Mouse (Mus musculus) midbrain, embryonic 10.5 days (tissue): ENCODE results near the gene Psme2b. TPM values are rescaled to one million over a fixed set of nuclear protein-coding genes. Genes with fewer than 3 reads are reported as not detected.
"Not testable (repeated sequence)": the region's sequence is repeated elsewhere in the genome, so short reads cannot be mapped to it uniquely, and the experiment has no call there.

ENCODE experiments used
- DNase-seq: peaks from one replicate; pipeline ENCODE4 v3.0.0-alpha.2; 2017; ENCODE audit warnings: low spot score
- H3K27ac ChIP-seq: fragments of 300-500 bp; sonication (generic); replicated peaks from 2 replicates; pipeline ENCODE4 v1.5.1; 2016; ENCODE audit warnings: mild to moderate bottlenecking
- H3K27me3 ChIP-seq: fragments of 300-500 bp; sonication (generic); 2 replicates; pipeline ENCODE4 v1.6.1; 2016; ENCODE audit warnings: low read depth, mild to moderate bottlenecking; ENCODE audit not compliant: poor library complexity, severe bottlenecking
- H3K36me3 ChIP-seq: fragments of 300-500 bp; sonication (generic); 2 replicates; pipeline ENCODE4 v1.6.1; 2016; ENCODE audit warnings: mild to moderate bottlenecking, moderate library complexity
- H3K4me1 ChIP-seq: fragments of 300-500 bp; sonication (generic); 2 replicates; pipeline ENCODE4 v1.6.1; 2016
- H3K4me3 ChIP-seq: fragments of 300-500 bp; sonication (generic); 2 replicates; pipeline ENCODE4 v1.5.1; 2016; ENCODE audit warnings: mild to moderate bottlenecking, moderate library complexity
- H3K9me3 ChIP-seq: fragments of 300-500 bp; sonication (generic); replicated peaks from 2 replicates; pipeline ENCODE4 v1.6.1; 2016; ENCODE audit warnings: mild to moderate bottlenecking
- WGBS: fragments of 180-500 bp; shearing (Covaris S2); methylation state at CpG from one replicate; pipeline ENCODE4 v1.1.7; 2016; 5-methylcytosine and 5-hydroxymethylcytosine counted together
- polyA plus RNA-seq: library from polyadenylated mRNA; unstranded; fragments of >200 nt; fragmentation: Nextera tagmentation; extraction: Ambion mirVana; gene quantifications from 2 replicates; pipeline ENCODE4 v1.2.1, GENCODE M21; 2016

The Psme2b gene
- 2.1 and 2.6 TPM in 2 replicates for polyA plus RNA-seq

DNA sequence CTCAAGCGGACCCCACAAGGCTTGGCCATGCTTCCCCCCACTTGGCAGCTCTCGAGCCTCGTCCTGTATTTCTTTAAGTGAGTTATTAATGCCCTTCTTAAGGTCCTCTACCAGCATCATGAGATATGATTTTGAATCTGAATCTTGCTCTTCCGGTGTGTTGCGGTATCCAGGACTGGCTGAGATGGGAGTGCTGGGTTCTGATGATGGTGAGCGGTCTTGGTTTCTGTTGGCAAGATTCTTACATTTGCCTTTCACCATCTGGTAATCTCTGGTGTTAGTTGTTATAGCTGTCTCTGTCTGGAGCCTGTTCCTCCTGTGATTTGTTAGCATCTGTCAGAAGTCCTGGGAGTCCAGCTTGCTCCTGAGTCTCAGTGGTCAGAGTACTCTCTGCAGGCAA lies at the start of gene Psme2b:
TSS of gene Psme2b (minus strand) at position 101 of the 400 bp plus-strand sequence.
- 94% methylated on average over 6 of the region's 6 CpGs for WGBS
- not testable (repeated sequence) for H3K27me3 ChIP-seq

DNA sequence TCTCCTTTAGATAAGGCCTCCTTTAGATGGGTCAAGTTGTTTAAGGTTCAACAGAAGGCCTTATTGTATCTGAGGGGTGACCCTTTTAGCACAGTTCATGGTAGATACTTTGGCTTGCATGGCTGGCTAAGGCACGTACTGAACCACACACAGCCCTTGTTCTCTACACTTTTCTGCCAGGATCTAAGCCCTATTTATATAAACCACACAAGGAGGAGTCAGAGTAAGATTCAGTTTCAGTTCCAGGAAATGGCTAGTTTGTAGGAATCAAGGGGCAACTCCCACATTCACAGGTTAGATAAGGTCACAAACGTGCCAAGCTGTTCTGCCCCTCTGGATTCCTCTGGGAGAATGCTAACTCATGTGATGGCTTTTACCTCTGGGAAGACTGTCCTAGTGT lies 48.0 kb upstream of the Psme2b start, which contains the start of gene Tgtp1:
TSS of gene Tgtp1 (minus strand) at position 155 of the 400 bp plus-strand sequence.
- not testable (repeated sequence) for DNase-seq, H3K9me3 ChIP-seq, H3K27me3 ChIP-seq, H3K36me3 ChIP-seq, H3K4me3 ChIP-seq, H3K27ac ChIP-seq, H3K4me1 ChIP-seq
- 78% methylated on average over 2 of the region's 2 CpGs for WGBS

More for the DNA sequence above, at the start of gene Psme2b:
- not testable (repeated sequence) for H3K27ac ChIP-seq, H3K36me3 ChIP-seq, H3K4me3 ChIP-seq, H3K9me3 ChIP-seq, DNase-seq, H3K4me1 ChIP-seq

DNA sequence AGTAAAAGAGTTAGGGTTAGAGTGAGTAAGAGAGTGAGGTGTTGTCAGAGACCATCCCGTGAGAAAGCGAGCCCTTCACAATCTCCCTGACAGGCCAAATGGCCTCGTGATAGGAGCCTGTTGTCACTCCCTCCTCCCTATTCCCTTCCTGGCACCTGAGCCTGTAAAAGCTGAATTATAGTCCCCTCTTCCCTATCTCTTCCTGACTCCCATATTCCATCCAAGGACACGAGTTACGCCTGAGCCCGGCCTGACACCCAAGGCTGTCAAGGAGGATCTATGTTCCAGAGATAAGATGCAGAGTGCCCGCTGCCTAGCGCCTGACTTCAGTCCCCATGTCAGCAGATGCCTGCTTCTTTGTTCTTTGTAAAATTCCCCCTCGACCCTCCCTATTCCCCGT lies 47.3 kb upstream of the Psme2b start:
- H3K4me3 ChIP-seq, H3K9me3 ChIP-seq, H3K4me1 ChIP-seq, H3K27me3 ChIP-seq, H3K27ac ChIP-seq, DNase-seq, H3K36me3 ChIP-seq: not testable (repeated sequence)
- WGBS, result 79% methylated on average over 10 of the region's 10 CpGs

DNA sequence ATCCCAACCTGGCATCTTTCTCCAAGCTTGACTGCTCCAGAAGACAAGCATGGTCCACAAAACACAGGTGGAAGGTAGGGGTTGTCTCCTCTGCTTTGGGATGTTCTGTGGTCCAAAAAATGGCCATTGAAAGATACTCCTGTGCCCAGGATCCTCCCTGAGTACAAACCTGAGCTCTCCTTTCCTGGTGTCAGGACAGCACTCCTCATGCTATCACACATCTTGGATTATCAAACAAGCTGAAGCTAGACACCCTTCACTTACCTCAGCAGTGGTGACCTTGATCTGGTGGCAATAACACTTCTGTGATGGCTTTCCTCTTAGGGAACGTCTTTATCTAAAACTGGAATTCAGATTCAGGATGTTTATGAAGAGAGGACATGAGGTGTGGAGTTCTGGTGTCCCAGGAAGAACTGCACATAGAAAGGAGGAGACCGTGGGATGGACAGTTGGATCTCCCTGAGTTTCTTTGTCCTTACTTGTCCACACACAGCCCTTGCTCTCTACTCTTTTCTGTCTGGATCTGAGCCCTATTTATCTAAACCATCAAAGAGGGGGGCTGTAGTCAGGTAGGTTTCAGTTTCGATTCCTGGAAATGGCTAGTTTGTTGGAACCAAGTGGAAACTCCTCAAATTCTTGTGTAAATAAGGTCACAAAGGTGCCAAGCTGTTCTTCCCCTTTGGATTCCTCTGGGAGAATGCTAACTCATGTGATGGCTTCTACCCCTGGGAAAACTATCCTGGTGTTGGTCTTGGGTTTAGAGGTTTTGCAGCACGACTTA lies 45.9 kb upstream of the Psme2b start, which contains the start of gene Gm12185:
TSS of gene Gm12185 (minus strand) at position 487 of the 781 bp plus-strand sequence.
- H3K27me3 ChIP-seq, H3K4me3 ChIP-seq, H3K36me3 ChIP-seq, DNase-seq, H3K9me3 ChIP-seq, H3K27ac ChIP-seq, H3K4me1 ChIP-seq: not testable (repeated sequence)
- WGBS, result 77% methylated on average over 4 of the region's 4 CpGs

DNA sequence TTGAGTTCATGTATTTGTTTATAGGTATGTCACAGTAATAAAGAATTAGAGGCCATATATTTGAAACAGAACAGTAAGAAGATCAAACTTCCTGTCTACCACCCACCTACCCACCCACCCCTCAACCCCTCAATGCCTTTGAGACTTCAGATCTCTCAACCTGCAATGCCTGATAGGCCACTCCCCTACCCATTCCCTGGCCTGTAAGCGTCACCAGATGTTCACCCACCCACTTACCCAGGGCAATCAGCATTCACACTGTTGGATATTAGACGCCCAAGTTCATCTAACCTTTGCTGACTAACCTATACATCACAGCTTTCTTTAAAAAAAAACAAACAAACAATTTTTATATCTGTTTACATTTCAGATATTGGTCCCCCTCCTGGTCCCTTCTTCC lies 44.0 kb upstream of the Psme2b start:
- 81% methylated on average over 2 of the region's 2 CpGs for WGBS
- not testable (repeated sequence) for H3K4me3 ChIP-seq, H3K36me3 ChIP-seq, H3K4me1 ChIP-seq, H3K27me3 ChIP-seq, H3K27ac ChIP-seq, H3K9me3 ChIP-seq, DNase-seq

DNA sequence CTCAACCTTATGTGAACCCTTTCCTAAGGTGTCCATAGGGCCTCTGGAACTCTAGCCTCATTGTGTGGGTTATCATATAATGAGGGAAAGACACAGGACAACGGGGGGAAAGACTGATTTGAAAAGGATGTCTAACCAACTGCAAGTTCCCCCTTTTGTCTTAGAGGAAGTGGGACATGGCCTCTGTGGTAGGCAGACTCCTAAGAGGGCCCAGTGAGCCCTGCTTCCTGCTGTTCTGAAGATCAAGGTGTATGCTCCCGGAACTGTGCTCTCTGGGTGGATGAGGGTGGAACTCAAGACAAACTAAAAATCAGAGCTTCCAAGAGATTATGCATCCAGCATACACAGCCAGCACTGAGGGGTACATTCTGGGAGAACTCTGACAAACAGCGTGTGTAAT lies 42.2 kb upstream of the Psme2b start:
- H3K27me3 ChIP-seq, H3K36me3 ChIP-seq, H3K4me3 ChIP-seq, DNase-seq, H3K9me3 ChIP-seq, H3K4me1 ChIP-seq, H3K27ac ChIP-seq: not testable (repeated sequence)
- 76% methylated on average over 2 of the region's 3 CpGs for whole genome bisulfite sequencing

DNA sequence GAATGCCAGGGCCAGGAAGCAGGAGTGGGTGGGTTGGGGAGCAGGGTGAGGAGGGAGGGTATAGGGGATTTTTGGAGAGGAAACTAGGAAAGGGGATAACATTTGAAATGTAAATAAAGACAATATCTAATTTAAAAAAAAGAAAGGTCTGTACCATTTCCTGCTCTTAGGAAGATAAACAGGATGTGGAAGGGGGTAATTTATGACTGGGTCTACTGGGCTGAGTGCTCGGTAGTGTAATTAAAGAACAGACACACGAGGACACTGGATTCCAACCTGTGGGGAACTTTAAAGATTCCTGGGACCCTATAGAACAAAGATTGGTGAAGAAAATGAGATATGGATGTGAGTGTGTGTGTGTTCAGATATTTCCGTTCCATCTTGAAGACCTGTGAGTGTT lies 36.9 kb upstream of the Psme2b start:
- not testable (repeated sequence) for DNase-seq, H3K4me3 ChIP-seq, H3K27ac ChIP-seq, H3K4me1 ChIP-seq, H3K27me3 ChIP-seq, H3K36me3 ChIP-seq, H3K9me3 ChIP-seq
- no CpG with 5 or more reads among the region's 3 CpGs for WGBS

DNA sequence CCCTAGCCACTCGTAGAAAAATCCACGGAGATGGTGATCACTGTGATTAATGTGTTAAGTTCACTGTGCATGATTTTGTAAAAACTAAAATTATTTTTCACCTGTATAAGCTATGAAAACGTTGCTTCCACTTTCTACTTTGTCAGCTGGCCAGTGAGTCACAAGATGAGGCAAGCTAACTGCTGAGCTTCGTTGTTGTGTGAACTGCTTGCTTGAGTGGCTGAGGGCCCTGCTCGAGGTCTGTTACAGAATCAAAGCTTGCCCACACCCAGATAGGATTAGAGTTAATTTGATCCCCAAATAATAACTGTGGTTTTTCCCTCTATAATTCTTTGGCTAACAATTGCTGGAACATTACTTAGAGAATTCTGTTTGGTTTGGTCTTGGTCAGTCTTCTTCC lies 34.1 kb upstream of the Psme2b start:
- H3K9me3 ChIP-seq, H3K4me3 ChIP-seq, H3K36me3 ChIP-seq, DNase-seq, H3K27ac ChIP-seq, H3K4me1 ChIP-seq, H3K27me3 ChIP-seq: not testable (repeated sequence)
- WGBS, result no CpG with 5 or more reads among the region's 5 CpGs

DNA sequence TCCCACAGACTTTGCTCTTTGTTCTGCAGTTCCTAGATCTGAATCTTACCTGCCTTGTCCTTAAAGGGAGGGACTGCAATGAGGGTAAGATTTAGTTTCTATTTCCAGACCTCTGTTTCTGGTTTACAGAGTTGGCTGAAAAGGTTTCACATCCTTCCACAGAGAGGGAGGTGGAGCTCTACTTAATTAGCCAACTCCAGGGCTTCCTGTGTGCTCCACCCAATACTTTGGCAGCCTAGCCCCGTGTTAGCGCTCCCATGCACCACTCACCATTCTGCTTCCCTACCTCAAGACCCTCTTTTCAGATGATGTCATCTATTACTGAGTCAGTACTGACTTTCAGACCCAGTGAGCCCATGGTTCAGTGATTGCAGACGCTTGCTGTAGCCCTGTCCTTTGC lies 33.3 kb upstream of the Psme2b start, which contains the start of gene 9930111J21Rik1:
TSS of gene 9930111J21Rik1 (minus strand) at position 148 of the 400 bp plus-strand sequence.
- not testable (repeated sequence) for H3K27ac ChIP-seq, H3K4me1 ChIP-seq, H3K4me3 ChIP-seq, H3K36me3 ChIP-seq, H3K9me3 ChIP-seq, H3K27me3 ChIP-seq, DNase-seq
- WGBS, result no CpG with 5 or more reads among the region's 3 CpGs

DNA sequence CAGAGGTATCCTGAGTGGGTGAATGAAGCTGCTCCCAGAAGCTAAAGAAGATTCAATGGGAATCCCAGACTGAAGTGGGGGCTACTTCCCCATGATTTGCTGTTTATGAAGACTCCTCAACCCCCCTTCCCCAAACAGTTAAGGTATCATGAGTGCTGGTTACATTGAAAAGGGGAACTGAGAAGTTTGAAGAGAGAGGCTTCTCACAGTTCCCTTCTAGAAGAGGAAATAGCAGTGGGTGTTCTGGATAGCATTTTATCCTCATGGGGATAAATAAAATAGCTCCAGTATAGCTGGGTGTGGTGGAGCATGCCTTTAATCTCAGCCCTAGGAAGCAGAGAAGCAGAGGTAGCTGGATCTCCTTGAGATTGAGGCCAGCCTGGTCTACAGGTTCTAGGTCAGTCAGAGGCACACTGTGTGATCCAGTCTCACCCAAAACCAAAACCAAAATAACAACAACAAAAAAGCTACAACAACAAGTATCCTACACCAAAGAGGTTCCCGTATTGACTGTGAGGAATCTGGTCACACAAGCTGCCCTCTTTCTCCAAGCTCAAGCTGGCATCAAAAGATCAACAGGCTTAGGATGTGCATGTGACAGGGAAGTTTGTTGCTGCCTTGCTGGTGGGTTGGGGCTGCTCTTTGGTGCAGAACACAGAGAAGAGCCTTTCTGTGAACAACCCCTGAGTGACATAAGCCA lies 32.4 kb upstream of the Psme2b start, which contains the start of gene Olfr56:
TSS of gene Olfr56 (plus strand) at position 650 of the 700 bp plus-strand sequence.
- DNase-seq, H3K27me3 ChIP-seq, H3K27ac ChIP-seq, H3K4me1 ChIP-seq, H3K4me3 ChIP-seq, H3K9me3 ChIP-seq, H3K36me3 ChIP-seq: not testable (repeated sequence)
- WGBS, result no CpG with 5 or more reads among the region's 1 CpGs

DNA sequence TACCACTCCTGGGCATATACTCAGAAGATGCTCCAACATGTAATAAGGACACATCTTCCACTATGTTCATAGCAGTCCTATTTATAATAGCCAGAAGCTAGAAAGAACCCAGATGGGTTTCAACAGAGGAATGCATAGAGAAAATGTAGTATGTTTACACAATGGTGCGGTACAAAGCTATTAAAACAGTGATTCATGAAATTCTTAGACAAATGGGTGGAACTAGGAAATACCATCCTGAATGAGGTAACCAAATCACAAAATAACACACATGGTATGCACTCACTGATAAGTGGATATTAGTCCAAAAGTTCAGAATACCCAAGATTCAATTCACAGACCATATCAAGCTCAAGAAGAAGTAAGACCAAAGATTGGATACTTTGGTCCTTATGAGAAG lies 28.7 kb upstream of the Psme2b start:
- H3K36me3 ChIP-seq, H3K27me3 ChIP-seq, H3K9me3 ChIP-seq, H3K4me1 ChIP-seq, DNase-seq, H3K4me3 ChIP-seq, H3K27ac ChIP-seq: not testable (repeated sequence)
- no CpG with 5 or more reads among the region's 1 CpGs for WGBS

DNA sequence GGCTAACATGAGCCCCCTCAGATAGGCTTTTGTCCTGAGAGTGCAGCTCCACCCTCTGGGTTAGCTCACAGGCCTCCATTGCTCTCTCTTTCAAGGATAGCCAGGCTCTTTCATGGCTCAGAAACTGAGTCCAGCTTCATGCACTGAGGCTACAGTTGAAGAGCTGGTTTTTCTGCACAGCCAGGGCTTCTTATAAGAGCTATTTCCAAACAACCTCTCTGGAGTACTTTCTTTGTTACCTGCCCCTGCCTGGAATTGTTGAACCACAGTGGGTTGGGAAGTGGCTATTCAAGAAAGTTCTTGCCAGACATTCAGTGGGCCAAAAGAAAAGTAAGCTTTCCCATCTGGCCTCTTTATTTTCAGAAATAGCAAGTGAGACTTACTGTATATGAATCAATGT lies 6.7 kb downstream of the Psme2b start:
- H3K27me3 ChIP-seq, DNase-seq, H3K4me1 ChIP-seq, H3K27ac ChIP-seq, H3K4me3 ChIP-seq, H3K9me3 ChIP-seq, H3K36me3 ChIP-seq: not testable (repeated sequence)

DNA sequence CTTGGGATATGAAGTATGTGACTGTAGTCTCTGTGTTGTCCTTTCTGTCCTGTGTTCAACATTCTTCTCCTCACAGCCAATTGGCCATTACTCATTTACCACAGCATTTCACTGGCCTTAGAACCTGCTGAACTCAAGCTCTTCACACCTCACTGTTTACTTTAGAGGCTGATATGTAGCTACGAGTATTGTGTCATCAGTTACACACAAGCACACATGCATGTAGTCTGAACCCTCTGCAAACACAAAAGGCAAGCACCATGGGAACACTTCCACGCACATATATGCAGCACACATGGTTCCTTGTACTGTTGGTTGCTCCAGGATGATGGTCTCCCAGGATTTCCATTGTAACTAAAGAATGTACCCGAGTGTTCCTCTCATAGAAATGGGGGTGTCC lies 10.7 kb downstream of the Psme2b start:
- H3K4me3 ChIP-seq, DNase-seq, H3K9me3 ChIP-seq, H3K4me1 ChIP-seq, H3K27me3 ChIP-seq, H3K27ac ChIP-seq, H3K36me3 ChIP-seq: not testable (repeated sequence)
- no CpG with 5 or more reads among the region's 3 CpGs for WGBS
